Mouse (Mus musculus): ENCODE measurements at regions not wholly inside any gene's neighbourhood (a gene's known extent, or its start where the extent isn't known, plus 50 kb on each side); places are given as distances from the start of the nearest gene placed in this dataset.
A peak's percentile ranks its signal among the peaks of the same experiment; 100 is the strongest.

DNA sequence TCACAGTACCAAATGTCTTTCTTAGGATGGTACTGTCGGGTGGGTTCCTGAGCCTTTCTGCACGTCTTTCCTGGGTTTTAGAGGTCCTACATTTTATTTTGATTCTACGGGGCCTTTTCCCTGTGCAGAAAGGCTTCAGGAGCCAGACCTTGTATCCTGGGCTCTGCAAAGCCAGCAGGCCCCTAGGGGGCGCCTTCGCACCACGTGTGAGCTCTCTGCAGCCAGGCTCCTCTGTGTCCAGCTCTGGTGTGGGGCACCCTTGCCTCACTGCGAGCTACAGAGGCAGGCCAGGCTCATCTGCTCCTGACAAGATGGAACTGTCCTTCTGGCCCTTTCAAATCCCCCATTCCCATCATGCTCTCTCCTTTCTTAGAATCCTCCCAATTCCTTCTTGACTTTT, 53.3 kb upstream of the Usp3 start:
- DNase-seq: peak; percentile 96

DNA sequence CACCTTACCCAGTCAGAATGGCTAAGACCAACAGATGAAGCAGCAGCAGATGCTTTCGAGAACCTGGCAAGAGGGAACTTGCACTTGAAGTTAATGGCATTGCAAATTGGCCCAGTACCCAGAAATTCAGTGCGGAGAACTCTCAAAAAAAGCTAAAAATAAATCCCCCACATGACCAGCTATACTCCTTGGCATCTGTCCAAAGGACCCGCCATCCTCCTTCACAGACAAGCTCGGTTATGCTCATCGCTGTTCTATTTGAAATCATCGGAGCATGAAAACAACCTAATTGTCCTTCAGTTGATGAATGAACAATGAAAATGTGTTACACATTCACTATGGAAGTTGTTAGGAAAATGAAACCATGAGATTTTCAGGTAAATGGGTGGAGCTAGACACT, 58.4 kb upstream of the Usp3 start:
- no peak for DNase-seq

DNA sequence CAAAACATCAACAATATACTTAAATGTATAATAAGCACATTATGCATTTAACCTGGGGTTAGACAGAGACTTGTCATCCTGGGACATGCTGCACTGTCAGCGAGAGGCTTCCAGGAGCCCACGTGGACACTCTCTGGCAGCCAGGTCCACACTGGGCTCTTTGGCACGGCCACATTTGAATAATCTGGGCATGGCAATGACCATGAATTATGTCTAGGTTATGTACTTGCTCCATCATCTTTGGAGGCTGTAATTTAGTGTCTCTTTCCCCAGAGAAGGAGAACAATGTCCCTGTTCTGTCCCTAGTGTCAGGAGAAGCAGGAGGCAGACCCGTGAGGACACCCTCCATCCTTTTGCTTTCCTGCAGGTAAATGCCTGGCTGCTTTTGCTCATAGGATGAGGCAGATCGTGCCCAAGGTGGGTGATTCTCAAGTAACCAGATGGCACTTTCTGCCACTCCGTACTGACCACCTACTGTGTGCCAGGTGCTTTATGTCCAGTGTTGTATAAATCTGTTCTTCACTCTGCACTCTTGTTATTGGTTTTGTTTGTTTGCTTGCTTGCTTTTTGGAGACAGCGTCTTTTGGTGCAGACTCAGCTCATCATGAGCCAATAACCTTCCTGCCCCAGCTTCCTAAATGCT, 56.2 kb upstream of the Car12 start:
- no peak for DNase-seq

- DNase-seq: no peak
Observed at GRCm38 (mm10) chr9:66658707-66659242, 54.7 kb upstream of the Car12 start.

- DNase-seq: no peak
Observed at GRCm38 (mm10) chr9:66659781-66660445, 53.6 kb upstream of the Car12 start.

DNA sequence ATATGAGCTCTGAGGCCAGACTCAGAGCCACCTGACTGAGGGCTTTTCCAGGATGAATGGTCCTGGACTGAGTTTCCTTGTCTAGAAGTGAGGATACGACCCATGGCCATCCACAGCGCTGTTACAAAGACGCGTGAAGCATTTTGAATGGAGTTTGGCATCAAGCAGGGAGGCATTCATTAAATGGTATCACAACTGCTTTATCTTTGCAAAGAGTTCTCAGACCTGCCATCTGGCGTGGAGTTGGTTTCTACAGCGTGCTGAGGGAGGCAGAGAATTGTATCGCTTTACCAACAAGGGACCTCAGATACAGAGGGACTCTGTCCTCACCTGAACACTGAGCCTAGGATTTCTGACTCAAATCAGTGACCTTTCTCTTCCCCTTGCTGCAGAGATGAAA, 51.9 kb upstream of the Car12 start:
- no peak for DNase-seq

GRCm38 (mm10) chr9:66662443-66662842, 51.0 kb upstream of the Car12 start:
- DNase-seq: no peak

All from adrenal gland, postnatal 10 days (tissue).